Mouse (Mus musculus) kidney, postnatal 10 days (tissue): ENCODE results near the gene Was.
"Not testable (repeated sequence)": the region's sequence is repeated elsewhere in the genome, so short reads cannot be mapped to it uniquely, and the experiment has no call there.

Experiments
- DNase-seq: peaks from one replicate; pipeline ENCODE4 v3.0.0; 2021; ENCODE audit warnings: mixed read lengths

Gene Was

GRCm38 (mm10) chrX:8090346-8090953 is at the start of gene Was:
TSS of gene Was (minus strand) at chrX:8090498.
- DNase-seq: no peak

DNA sequence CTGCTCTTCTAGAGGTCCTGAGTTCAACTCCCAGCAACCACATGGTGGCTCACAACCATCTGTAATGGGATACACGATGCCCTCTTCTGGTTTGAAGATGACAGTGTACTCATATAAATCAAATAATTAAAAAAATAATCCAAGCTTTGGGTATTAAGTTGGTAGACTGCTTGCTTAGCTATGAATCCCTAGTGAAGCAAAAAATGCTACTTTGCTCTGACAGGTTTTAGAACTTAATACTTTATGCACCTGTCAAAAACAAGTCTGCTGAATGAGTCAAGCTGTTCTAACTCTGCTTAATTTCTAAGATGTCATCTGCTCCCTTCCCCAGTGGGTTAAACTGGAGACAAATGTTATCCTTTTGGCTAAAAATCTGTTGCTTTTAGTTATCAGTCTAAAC is 49.2 kb upstream of the Was start:
- DNase-seq: no peak

DNA sequence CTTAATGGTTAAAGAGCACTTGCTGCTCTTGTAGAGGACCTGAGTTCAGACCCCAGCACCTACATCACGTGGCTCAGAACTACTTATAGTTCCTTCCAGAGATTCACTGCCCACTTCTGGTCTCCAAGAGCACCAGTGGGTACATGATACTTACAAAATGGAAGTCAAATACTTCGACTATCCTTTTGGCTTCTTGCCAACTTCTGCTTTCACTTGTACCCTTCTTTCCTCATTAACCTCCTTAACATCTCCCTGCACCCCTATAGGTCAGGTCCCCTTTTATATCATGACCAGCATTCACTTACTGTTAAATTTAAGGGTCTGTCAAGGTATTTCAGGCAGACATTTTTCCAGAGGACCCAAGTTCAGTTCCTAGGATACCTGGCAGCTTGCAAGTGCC is 45.6 kb upstream of the Was start:
- DNase-seq: no peak

DNA sequence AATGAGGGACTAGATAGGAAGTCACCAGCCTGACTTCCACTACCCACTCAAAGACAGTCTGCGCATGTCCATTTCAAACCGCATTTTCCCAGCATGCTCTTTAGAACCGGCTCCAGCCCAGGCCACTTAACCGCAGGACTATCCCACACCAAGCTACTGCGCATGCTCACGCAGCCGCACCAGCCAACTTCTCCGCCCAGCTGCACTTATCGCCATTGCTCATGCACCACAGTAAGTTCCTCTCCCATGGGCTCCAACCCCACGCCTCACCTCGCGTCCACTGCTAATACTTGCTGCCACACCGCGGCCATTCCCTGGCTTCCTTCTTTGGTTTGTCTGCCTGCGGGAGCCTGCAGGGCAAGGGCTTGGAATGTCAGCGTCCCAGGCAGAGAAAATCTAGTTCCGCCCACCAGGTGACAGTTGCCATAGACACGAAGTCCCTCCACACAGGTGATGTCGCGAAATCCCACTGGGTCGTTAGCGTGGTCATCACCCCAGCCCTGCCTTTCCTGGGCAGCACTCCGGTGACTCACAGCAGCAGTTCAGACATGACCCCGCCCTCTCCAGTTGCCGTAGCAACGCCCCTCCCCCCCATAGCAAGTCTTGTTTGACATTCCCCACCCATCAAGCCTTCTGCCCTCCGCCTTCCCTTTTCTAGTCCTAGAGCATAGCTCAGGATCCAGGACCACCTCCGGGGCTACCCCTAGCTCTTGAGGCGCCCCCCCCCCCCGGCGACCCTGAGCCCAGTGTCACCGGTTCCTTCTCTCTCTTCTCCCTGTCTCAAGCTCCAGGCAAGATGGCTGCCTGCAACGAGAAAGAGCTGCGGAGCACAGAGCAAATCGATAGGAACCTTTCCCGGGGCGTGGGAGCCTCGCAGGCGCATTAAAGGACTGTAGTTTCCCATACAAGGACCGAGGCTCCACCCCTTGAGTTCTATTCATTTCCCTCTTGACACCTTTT is 42.0 kb upstream of the Was start, which contains the start of gene Wdr13:
Wdr13 (minus strand) TSS at position 876 of the 960 bp plus-strand sequence.
- peak; percentile 93 for DNase-seq

DNA sequence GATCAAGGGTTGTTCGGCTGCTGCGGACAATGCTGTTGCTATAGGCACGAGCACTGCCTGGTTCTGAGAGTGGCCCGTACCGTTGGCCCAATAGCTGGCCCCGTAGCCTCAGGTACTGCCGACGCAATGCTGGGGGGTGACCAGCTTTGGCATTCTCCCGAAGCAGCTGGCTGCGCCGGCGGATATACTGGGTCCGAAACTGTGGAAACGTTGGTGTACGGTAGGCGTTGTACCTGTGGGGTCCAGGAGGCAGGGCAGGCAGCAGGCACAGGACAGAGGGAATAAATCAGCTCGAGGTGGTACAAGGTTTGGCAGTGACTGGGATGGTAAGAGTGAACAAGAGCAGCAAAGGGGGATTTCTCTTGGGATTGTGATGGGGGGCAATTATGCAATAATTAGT is 41.1 kb upstream of the Was start:
- DNase-seq: no peak

- DNase-seq: no peak
These were observed 34.9 kb upstream of the Was start for GRCm38 (mm10) chrX:8125235-8125634.

GRCm38 (mm10) chrX:8123821-8124470 is 33.6 kb upstream of the Was start:
- no peak for DNase-seq

- no peak for DNase-seq
These were observed 27.0 kb upstream of the Was start for GRCm38 (mm10) chrX:8117264-8117663.

GRCm38 (mm10) chrX:8115275-8115674 is 25.0 kb upstream of the Was start:
- DNase-seq: no peak

- DNase-seq: no peak
These were observed 14.7 kb upstream of the Was start for GRCm38 (mm10) chrX:8105019-8105418.

DNA sequence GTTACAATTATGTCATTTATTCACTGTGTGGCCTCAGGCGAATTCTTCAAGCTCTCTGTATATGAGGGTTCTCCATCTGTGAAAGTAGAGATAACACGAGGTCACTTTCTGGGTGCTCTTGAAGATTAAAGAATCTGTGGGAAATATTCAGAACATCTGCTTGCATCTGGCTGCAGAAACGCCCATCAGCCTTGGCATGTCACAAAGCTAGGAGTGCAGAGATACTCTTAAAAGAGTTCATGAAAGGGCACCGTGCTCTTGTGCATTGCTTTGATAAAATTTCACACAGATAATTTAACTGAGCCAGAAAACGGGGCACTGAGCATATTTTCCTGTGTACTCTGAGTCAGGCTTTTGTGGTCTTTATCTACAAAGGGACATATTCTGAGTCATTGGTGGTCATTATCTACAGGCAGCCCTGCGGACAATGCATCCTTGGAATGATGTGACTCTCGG is 11.9 kb upstream of the Was start:
- DNase-seq: no peak

- DNase-seq: peak; percentile 24
These were observed 10.7 kb upstream of the Was start for GRCm38 (mm10) chrX:8101017-8101416.

DNA sequence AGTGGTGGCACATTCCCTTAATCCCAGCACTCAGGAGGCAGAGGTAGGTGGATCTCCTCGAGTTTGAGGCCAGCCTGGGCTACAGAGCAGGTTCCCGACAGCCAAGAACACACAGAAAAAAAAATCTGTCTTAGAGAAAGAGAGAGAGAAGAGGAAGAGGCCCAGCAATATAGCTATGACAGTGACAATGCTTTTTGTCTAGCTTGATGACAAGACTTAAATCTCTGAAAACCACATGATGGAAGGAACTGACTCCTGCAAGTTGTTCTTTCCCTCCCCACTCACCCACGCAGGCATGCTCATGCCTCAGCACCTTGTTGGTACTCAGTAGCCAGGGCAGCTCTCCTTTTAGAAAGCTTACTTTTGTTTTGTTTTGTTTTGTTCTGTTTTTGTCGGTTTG is 9.1 kb upstream of the Was start:
- DNase-seq: no peak

- DNase-seq: peak; percentile 97
These were observed 6.5 kb upstream of the Was start for GRCm38 (mm10) chrX:8096787-8097242.

DNA sequence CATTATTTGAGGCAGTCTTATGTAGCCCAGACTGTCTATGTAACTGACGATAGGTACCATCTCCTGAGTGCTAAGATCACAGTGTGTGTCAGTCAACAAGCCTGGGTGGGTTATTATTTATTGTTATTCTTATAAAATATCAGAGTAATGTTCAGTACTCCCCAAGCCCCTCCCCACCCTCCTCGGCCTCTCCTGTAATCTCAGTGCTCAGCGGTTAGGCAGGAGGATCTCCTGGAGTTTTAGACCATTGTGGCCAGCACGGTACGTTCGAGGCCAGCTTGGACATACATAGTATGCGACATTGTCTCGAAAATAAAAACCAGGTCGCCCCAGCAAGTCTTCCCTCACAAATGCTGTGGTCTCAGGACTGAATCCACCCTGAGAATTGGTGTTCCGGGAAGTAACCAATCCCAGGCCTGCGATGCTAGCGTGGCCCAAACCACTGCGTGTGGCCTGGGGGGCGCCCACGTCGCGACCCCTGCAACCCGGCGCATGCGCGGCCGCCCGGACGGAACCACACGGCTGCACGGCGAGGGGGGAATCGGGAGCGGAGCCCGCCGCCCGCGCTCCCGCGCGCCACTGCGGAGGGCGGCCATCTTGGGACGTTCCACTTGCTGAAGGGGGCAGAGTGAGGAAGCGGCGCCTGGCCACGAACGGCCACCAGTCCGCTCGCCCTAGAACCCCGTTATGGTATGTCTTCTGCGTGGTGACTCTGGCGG is 5.9 kb upstream of the Was start:
- peak; percentile 78 for DNase-seq

- no peak for DNase-seq
These were observed 5.2 kb upstream of the Was start for GRCm38 (mm10) chrX:8095546-8095945.

- not testable (repeated sequence) for DNase-seq
These were observed 653 bp upstream of the Was start for GRCm38 (mm10) chrX:8090954-8091347.

- DNase-seq: no peak
These were observed 552 bp downstream of the Was start for GRCm38 (mm10) chrX:8089746-8090145.

DNA sequence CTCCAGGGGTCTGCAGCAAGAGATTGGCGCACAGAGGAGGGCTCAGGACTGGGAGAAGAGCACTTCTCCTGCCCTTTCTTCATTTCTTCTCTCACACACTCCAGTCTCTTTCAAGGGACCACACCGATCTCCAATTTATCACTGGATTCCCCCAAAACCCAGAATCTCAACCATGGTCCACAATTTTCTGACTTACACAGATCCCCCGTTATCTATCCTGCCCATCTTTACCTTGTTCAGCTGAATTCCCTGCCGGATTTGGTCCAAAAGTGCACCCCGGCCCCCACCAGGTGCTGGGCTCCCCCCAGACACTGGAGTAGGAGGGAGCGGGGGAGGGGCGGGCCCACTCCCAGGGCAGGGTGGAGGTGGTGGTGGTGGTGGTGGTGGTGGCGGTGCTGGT is 4.7 kb downstream of the Was start:
- no peak for DNase-seq

GRCm38 (mm10) chrX:8084771-8085259 is 5.5 kb downstream of the Was start:
- no peak for DNase-seq

DNA sequence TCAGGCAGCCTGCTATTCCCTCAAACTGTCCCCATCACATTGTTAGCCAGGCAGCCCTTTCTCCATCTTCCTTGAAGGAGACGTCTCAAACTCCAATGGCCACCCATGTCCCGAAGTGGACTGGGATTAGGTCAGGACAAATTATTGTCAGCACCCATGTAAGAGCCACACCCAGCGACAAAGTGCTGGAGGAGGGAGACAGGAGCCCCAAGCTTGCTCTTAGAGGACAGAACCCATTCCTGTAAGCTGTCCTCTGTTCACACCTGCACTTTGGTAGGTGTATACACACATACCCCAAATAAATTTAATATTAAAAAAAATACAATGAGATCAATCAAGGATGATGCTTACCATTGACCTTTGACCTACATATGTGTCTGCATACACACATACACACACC is 15.2 kb downstream of the Was start:
- no peak for DNase-seq

GRCm38 (mm10) chrX:8074430-8075014 is 15.8 kb downstream of the Was start, which contains the start of gene Suv39h1:
TSS of gene Suv39h1 (minus strand) at chrX:8074760.
- peak; percentile 94 for DNase-seq
